Mouse (Mus musculus) macrophage (primary cell): Measurements from ENCODE around the gene Agps. TPM values are rescaled to one million over a fixed set of nuclear protein-coding genes. Genes with fewer than 3 reads are reported as not detected.

Experiments used
- H3K27ac ChIP-seq: fragments of 350-480 bp; formaldehyde crosslinking; 2 replicates; pipeline ENCODE4 v1.9.0; 2021
- H3K36me3 ChIP-seq: fragments of 350-480 bp; formaldehyde crosslinking; 2 replicates; pipeline ENCODE4 v1.9.0; 2021; ENCODE audit errors: inconsistent target
- H3K4me3 ChIP-seq: fragments of 350-480 bp; formaldehyde crosslinking; 2 replicates; pipeline ENCODE4 v1.9.0; 2021; ENCODE audit errors: inconsistent target
- H3K79me2 ChIP-seq: fragments of 350-480 bp; formaldehyde crosslinking; 2 replicates; pipeline ENCODE4 v1.9.0; 2021; ENCODE audit errors: inconsistent target
- WGBS: methylation state at CpG from one replicate; pipeline ENCODE4 v1.1.7; 2026; ENCODE audit warnings: inconsistent platforms; ENCODE audit not compliant: missing documents; 5-methylcytosine and 5-hydroxymethylcytosine counted together
- polyA plus RNA-seq: library from polyadenylated mRNA; stranded (reverse); fragments of 250-400 nt; gene quantifications from 3 replicates; pipeline ENCODE4 v1.2.4, GENCODE M21; 2018; ENCODE audit warnings: inconsistent platforms
- total RNA-seq, 78 experiments: library from RNA; depleted of rRNA; stranded (reverse); fragments of 250-400 nt; gene quantifications; 1 replicate in 9 of 78; 2 replicates in 24 of 78; 3 replicates in 43 of 78; 4 replicates in 2 of 78; pipeline ENCODE4 v1.2.4; 2018; ENCODE audit warnings: inconsistent platforms in 56 of 78

The Agps gene
- total RNA-seq (2018; cell fraction: chromatin; rRNA removed): 100 to 1,000 TPM in 19 of 26 experiments, 10 to 100 TPM in 7; 62.0 to 236 (median 168) TPM
- 10 to 100 TPM; 32.4 to 57.4 (median 42.8) TPM for total RNA-seq (2018; cell fraction: cytosol; rRNA removed)
- total RNA-seq (2018; cell fraction: nucleus; rRNA removed): 100 to 1,000 TPM in 4 of 26 experiments, 10 to 100 TPM in 22; 27.5 to 131 (median 71.2) TPM
- polyA plus RNA-seq: 22.4 to 47.5 TPM (median 23.5 TPM) in 3 replicates

DNA sequence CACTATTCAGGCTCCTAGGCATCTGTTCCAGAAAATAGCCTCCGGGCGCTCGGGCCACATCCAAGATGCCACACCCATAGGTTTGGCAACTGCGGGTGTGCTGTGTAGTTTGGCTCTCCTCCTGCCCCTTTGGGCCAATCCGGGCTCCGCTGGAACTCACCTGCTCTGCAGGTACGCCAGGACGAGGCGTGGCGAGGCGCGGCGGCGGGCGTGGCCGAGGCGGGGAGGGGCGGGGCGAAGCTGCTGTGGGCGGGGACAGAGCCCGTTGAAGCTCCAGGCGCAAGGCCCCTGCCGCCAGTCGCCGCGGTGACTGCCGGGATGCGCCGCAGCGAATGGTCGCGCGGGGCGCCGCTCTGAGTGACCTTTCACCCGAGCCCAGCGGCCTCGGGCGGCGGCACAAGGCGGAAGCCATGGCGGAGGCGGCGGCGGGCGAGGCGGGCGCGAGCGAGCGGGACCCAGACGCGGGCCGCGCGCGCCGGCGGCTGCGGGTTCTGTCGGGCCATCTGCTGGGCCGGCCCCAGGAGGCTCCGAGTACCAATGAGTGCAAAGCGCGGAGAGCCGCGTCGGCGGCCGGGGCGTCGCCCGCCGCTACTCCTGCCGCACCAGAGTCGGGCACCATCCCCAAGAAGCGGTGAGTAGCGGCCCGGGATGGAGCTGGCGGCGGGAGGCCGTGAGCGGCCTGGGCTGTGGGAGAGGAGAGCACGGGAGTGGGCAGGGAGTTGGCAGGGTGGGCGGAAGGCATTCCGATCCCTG lies at the start of gene Agps:
TSS of gene Agps (plus strand) at position 297 of the 753 bp plus-strand sequence.
- WGBS: 1% methylated on average over 64 of the region's 86 CpGs
- Histone ChIP-seq H3K79me2 (peaks cover 48% of the 10 kb centered on the region), H3K27ac (peak within 1 kb of the TSS; percentile 52), H3K4me3 (peak within 1 kb of the TSS; percentile 91), H3K36me3 (no peaks in the 10 kb centered on the region)

DNA sequence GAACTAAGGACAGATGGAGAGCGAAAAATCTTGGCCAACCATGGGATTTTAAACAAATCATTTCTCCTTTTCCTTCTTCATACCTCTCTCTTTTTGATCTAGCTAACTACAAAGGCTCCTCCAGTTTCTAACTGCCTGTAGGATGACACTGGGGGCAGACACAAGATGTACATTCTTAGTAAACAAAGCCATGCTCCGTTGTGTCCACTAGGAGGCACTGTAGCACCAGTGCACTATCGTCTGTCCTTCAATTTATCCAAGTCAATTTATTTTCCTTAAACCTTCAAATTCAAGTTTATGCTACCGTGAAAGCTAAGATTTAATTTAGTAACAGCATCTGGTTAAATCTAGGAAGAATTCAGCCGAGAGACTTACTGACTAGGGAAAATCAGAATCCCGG lies 45.9 kb upstream of the Agps start:
- Histone ChIP-seq H3K79me2 (peaks cover 8% of the 10 kb centered on the region; the same call in 1 of the 2 replicates), H3K36me3 (no peaks in the 10 kb centered on the region), H3K27ac (no peak overlapping the region), H3K4me3 (no peak overlapping the region)
- WGBS: 31% methylated on average over 6 of the region's 6 CpGs

DNA sequence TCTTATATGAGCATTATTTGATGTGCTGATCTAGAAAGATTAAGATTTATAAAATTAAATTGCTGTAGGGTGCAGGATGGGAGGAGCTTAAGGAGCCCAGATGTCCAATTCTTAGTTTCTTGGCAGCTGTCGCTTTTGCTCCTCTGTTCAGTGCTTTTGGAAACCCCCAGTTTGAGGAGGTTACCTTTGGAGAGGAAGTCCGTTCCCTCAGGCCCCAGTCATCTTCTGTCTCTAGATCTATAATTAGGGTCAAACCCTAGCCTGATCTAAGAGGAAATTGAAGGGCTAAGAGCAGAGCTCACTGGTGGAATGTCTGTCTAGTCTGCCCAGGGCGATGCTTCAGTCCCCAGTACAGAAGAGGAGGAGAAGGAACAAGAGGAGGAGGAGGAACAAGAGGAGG lies 43.5 kb upstream of the Agps start:
- Histone ChIP-seq H3K36me3 (no peaks in the 10 kb centered on the region), H3K4me3 (no peak overlapping the region), H3K27ac (peak overlapping the region; percentile 17; the same call in 1 of the 2 replicates), H3K79me2 (no peaks in the 10 kb centered on the region)
- 15% methylated on average over 2 of the region's 3 CpGs for WGBS

DNA sequence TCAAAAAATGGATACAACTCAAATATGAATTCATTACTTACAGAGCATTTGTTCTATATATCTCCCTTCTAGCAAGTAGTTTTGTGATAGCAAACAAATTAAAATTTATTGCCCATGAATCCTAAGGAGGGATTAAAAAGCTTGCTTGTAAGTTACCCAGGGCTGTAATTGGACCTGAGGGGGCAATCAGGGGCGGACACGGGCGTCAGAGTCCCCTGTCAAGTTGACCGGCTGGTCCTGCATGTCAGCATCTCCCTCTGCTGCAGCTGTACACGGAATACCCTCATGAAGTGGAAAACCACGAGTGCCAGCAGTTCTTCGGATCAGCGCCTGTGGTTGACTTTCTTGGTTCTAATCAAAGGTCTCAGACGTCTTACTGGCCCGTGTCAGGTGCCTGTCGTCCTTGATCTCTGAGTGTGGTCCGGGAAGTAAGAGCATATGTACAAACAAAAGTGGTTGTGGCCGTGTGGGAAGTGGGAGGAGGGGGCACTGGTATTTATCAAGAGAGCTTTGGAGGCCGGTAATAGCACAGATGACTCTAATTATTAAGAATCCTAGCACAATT lies 41.9 kb upstream of the Agps start:
- Histone ChIP-seq H3K4me3 (no peak overlapping the region), H3K27ac (no peak overlapping the region), H3K36me3 (no peaks in the 10 kb centered on the region), H3K79me2 (no peaks in the 10 kb centered on the region)
- 84% methylated on average over 14 of the region's 14 CpGs for WGBS

DNA sequence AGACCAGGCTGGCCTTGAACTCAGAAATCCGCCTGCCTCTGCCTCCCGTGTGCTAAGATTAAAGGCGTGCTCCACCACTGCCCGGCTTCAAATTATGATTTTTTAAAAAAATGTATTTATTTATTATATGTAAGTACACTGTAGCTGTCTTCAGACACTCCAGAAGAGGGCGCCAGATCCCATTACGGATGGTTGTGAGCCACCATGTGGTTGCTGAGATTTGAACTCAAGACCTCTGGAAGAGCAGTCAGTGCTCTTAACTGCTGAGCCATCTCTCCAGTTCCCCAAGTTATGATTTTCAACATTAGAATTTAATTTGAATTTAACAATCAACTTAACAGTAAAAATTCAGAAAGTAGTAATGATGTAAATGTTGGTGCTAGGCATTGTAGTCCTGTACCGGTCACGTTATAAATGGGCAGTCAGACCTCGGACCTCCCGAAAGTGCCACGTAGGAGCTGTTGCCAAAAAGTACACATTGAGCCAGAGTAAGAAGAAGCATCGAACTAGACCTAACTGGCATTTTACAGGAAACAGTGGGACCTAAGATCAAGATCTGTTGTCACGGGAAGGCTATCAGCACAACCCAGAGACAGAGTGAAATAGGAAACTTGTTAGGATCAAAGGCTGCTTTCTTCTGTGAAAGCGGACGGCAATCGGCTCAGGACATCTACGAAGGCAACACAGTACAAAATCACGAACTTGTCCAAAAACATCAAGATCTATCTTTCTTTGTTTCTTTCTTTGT lies 40.2 kb upstream of the Agps start:
- peak overlapping the region; percentile 3; the same call in 1 of the 2 replicates for H3K4me3 ChIP-seq
- 29% methylated on average over 17 of the region's 18 CpGs for WGBS
- no peaks in the 10 kb centered on the region for H3K36me3 ChIP-seq
- peak overlapping the region; percentile 92 for H3K27ac ChIP-seq
- no peaks in the 10 kb centered on the region for H3K79me2 ChIP-seq

DNA sequence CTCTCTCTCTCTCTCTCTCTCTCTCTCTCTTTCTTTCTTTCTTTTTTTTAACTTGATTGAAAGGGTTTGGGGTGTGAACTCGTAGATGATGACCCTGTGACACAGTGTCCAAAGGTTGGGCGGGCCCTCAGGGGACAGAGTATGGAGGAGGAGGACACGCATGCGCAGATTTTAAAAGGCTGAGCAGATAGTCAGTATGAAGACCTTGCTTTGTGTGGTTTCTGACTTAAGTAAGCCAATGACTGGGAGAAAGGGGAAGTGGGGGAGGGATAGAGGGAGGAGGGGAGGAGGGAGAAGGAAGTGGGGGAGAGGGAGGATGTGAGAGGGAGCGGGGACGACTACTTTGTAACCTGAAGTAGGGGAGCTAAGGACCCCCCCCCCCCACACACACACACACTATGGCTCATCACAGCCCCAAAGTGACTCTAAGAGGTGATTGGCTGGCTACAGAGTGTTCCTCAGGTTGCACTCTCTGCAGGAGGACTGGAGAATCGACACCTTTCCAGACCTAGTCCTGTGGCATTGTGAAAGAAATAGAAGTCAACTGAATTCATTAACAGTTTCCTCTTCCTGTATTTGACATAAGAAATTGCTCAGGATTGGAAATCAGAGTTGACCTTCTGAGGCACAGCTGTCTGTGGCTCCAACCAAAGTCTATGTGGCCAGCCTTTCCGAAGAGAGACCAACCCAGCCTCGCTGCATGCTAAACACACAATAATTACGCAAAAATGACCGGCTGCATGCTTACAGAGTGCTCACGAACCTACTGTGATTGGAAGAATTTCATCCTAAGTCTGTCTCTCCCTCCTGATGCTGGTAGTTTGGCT lies 39.4 kb upstream of the Agps start:
- H3K79me2 ChIP-seq: no peaks in the 10 kb centered on the region
- H3K36me3 ChIP-seq: no peaks in the 10 kb centered on the region
- H3K27ac ChIP-seq: peak overlapping the region; percentile 92
- WGBS: 1% methylated on average over 11 of the region's 12 CpGs
- peak overlapping the region; percentile 12; the same call in 1 of the 2 replicates for H3K4me3 ChIP-seq

DNA sequence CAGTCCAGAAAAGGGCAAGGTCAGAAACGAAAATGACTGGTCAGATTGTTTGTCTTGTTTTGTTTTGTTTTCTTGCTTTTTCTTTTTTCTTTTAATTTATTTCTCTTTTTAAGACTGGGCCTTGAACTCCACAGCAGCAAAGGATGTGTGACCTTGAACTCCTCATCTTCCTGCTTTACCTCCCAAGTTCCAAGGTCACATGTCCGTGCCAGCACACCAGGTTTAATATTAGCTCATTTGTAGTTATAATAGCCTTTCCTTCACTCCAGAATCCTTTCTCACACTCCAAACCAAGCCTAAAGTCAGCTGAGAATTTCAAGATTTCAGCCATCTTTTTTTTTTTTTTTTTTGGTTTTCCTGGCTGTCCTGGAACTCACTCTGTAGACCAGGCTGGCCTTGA lies 35.8 kb upstream of the Agps start:
- WGBS: 93% methylated on average over 2 of the region's 2 CpGs
- H3K4me3 ChIP-seq: no peak overlapping the region
- no peaks in the 10 kb centered on the region for H3K79me2 ChIP-seq
- no peaks in the 10 kb centered on the region for H3K36me3 ChIP-seq
- H3K27ac ChIP-seq: no peak overlapping the region

DNA sequence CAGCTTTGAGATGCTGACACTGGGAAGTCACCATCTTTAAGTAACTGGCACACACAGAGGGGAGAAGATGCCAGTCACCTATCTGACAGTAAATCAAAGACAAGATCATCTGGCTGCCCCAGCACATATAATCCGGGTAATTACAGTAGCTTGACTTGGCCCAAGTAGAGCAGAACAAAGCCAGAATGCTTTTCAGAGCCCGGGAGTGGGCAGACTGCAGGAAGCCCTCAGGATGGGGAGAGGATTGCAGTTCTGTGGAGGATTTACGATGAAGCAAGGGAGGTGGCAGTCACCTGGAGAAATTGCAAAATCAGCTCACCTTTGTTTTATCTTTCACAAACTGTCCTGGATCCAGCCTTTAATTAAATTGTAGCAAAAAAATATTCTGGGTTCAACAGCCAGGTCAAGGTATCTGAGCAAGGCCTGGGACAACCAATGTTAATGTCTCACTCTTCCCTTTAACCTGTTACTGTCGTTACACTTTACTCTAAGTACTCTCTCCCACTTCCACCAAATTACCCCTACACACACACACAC lies 33.5 kb upstream of the Agps start:
- no peak overlapping the region for H3K27ac ChIP-seq
- H3K79me2 ChIP-seq: no peaks in the 10 kb centered on the region
- 84% methylated on average over 4 of the region's 4 CpGs for WGBS
- no peak overlapping the region for H3K4me3 ChIP-seq
- H3K36me3 ChIP-seq: no peaks in the 10 kb centered on the region

DNA sequence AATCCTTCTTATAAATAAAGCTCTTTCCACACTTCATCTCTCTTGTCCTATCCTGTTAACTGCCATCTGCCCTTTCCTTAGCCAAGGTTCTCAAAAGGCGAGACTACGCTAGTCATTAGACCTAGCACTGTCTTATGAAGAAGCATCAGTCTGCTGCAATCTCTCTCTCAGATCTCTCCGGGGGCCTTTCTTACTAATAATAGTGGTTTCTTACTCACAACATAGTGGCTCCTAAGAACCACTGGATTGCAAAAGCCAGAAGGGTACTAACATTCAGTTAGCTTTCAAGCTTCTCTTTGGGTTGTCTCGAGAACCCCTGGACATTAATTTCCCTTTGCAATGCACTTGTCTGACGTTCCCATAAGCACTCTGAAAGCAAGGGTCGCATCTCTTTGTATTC lies 26.2 kb upstream of the Agps start:
- no peaks in the 10 kb centered on the region for H3K36me3 ChIP-seq
- H3K27ac ChIP-seq: no peak overlapping the region
- 64% methylated on average over 6 of the region's 6 CpGs for WGBS
- no peak overlapping the region for H3K4me3 ChIP-seq
- H3K79me2 ChIP-seq: no peaks in the 10 kb centered on the region

DNA sequence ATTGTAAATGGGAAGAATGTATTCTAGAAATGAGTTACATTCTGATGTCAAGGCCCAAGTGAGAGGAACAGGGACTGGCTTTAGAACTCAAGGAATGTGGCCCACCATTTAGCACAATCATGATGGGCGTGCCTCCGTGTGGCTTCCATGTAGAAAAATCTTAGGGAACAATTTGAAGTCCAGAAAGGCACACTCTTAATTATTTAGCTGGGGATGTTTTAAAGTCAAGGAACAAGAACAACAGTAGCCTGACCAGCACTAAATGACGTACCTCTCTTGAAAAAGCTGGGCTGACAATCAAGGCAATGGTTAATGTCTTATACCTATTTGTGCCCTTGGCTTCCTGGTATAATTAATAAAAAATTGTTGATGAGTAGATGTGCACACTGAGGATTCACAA lies 25.1 kb upstream of the Agps start:
- no peak overlapping the region for H3K27ac ChIP-seq
- WGBS: 96% methylated on average over 3 of the region's 3 CpGs
- no peaks in the 10 kb centered on the region for H3K79me2 ChIP-seq
- no peaks in the 10 kb centered on the region for H3K36me3 ChIP-seq
- no peak overlapping the region for H3K4me3 ChIP-seq

DNA sequence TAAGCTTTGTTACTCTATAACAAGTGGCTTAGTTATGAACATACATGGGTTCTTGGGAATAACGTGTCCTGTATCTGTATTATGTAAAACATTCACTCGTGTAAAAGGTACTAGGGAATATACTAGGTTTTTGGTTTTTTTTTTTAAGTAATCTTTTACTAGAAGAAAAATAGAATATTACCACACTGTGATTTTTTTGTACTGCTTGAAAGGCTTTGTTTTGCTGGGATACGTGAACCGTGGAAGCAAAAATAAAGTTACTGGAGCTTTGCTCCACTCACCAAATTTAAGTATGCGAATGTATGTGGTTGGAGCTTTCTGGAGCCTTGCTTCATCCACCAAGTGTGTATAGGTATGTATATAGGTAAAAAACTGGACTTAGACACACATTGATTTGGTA lies 24.5 kb upstream of the Agps start:
- Histone ChIP-seq H3K79me2 (no peaks in the 10 kb centered on the region), H3K4me3 (no peak overlapping the region), H3K36me3 (no peaks in the 10 kb centered on the region), H3K27ac (no peak overlapping the region)
- 97% methylated on average over 5 of the region's 5 CpGs for WGBS

DNA sequence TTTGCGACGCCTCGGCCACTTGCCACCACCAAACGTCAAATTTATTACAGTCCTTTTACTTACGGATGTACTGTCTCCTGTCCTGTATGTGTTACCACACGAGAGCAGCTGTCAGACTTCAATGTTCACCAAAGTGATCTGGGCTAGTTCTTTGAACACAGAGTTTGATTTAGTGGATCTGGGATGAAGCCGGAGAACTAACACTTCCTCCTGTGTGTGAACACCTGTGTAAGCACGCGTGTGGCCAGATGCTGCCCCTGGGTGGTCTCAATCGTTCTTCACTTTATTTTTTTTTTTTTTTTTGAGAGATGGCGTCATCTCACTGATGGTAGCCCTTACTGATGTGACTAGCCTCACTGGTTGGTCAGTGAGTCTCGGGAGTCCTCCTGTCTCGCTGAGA lies 17.1 kb upstream of the Agps start:
- WGBS: 91% methylated on average over 13 of the region's 13 CpGs
- Histone ChIP-seq H3K79me2 (no peaks in the 10 kb centered on the region), H3K4me3 (no peak overlapping the region), H3K36me3 (no peaks in the 10 kb centered on the region), H3K27ac (no peak overlapping the region)

DNA sequence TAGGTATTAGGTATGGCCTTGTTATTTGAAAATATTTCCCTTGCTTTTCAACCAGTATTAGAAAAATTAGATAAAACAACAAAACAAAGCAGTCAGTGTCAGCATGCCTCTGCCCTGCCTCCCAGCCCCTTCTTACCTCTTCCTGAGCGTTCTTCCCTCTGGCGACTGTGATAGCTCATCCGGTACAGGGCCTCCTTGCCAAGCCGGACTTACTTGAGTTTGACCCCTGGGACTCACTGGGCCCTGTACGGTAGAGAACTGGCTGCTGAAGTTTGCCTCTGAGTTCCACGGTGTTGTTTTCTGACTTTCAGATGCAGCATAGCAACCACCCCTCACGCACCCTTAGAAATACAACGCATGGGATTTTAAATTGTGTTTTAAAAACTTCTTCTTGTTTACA lies 16.5 kb upstream of the Agps start:
- H3K27ac ChIP-seq: no peak overlapping the region
- no peaks in the 10 kb centered on the region for H3K36me3 ChIP-seq
- 94% methylated on average over 8 of the region's 8 CpGs for WGBS
- H3K79me2 ChIP-seq: no peaks in the 10 kb centered on the region
- no peak overlapping the region for H3K4me3 ChIP-seq

DNA sequence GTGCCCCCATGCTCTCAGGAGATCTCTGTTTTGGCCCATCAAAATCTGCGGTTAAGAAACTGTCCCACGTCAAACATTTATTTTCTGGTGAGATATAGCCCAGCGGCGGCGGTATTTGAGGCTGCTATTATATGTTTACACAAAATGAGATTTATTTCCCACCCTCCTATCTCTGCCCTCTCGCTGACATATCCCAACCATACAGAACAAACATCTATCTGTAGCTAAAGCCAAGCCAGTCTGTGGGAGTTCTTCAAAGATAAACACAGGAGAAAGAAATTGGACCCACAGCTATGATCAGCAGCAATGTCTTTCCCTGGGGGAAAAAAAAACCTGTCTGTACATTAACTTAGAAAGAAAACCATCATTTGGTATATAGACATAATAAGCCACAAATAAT lies 15.3 kb upstream of the Agps start:
- WGBS: 97% methylated on average over 6 of the region's 6 CpGs
- Histone ChIP-seq H3K4me3 (no peak overlapping the region), H3K27ac (no peak overlapping the region), H3K36me3 (no peaks in the 10 kb centered on the region), H3K79me2 (no peaks in the 10 kb centered on the region)
